7 mouse cellular contexts compared by ENCODE assay signal in genomic region chr4:141664799-141665198, GRCm38 (mm10). TPM values are rescaled to one million over a fixed set of nuclear protein-coding genes. Genes with fewer than 3 reads are reported as not detected.
A peak's percentile ranks its signal among the peaks of the same experiment; 100 is the strongest.
DNase-seq lines count a peak whose midpoint lies in the region; ATAC-seq and TF ChIP-seq lines count a peak whose summit lies in the region.

Plekhm2 (minus strand) TSS chr4:141664899.

- ATAC-seq in G1E (ENCODE audit: extremely low read depth, insufficient number of reproducible peaks, low FRiP score, poor library complexity, severe bottlenecking): no peak
- no peak; the same call in 1 of the 2 replicates for ATAC-seq in forebrain, postnatal 0 days
- 0 out of 2 replicates have a peak, but pooled peaks have one; percentile 16 for ATAC-seq in hindbrain, embryonic 15.5 days (ENCODE audit: low FRiP score, low read depth)
- no peak for ATAC-seq in liver, postnatal 0 days
- no peak for ATAC-seq in erythroid progenitor cell, adult 5-6 weeks (replicated peaks; ENCODE audit: low FRiP score, poor library complexity, severe bottlenecking)

- H3K27me3 ChIP-seq in E14TG2a.4 (ENCODE audit: insufficient read depth, low read length) (peaks cover 35% of the 10 kb centered on the region), G1E (ENCODE audit: insufficient read depth, low read length) (peaks cover 2% of the 10 kb centered on the region)
- H3K27me3 ChIP-seq in forebrain, postnatal 0 days (ENCODE audit: insufficient read depth, low read length): no peaks in the 10 kb centered on the region
- no peaks in the 10 kb centered on the region for H3K27me3 ChIP-seq in hindbrain, embryonic 15.5 days
- no peaks in the 10 kb centered on the region for H3K27me3 ChIP-seq in liver, postnatal 0 days (ENCODE audit: insufficient read depth, low read length)

- TF ChIP-seq CTCF in E14TG2a.4 (conservative IDR thresholded peaks at IDR 0.05; ENCODE audit: low read length) (no peak), G1E (IDR thresholded peaks at IDR 0.05; ENCODE audit: low read depth, low read length) (no peak)
- TF ChIP-seq CTCF in forebrain, postnatal 0 days (IDR thresholded peaks at IDR 0.05; ENCODE audit: low read depth): no peak
- no peak for TF ChIP-seq CTCF in liver, postnatal 0 days (IDR thresholded peaks at IDR 0.05; ENCODE audit: low read depth)

- DNase-seq in G1E (ENCODE audit: low spot score): no peak
- DNase-seq in forebrain, postnatal 0 days: peak; percentile 9
- no peak for DNase-seq in liver, postnatal 0 days
- no peak for DNase-seq in spleen, adult 12 weeks (ENCODE audit: low spot score)

- H3K4me1 ChIP-seq in E14TG2a.4 (replicated peaks; ENCODE audit: low read depth, low read length): peaks cover 39% of the 10 kb centered on the region
- peaks cover 28% of the 10 kb centered on the region for H3K4me1 ChIP-seq in G1E (ENCODE audit: insufficient read depth, low read depth, low read length)
- peaks cover 10% of the 10 kb centered on the region for H3K4me1 ChIP-seq in forebrain, postnatal 0 days (ENCODE audit: insufficient read depth)
- peaks cover 28% of the 10 kb centered on the region for H3K4me1 ChIP-seq in hindbrain, embryonic 15.5 days (replicated peaks)
- H3K4me1 ChIP-seq in liver, postnatal 0 days (ENCODE audit: insufficient read depth): peaks cover 13% of the 10 kb centered on the region

- H3K9ac ChIP-seq in forebrain, postnatal 0 days: peak within 1 kb of the TSS; percentile 94
- H3K9ac ChIP-seq in hindbrain, embryonic 15.5 days: peak within 1 kb of the TSS; percentile 97
- H3K9ac ChIP-seq in liver, postnatal 0 days (replicated peaks): peak within 1 kb of the TSS; percentile 90

- peak within 1 kb of the TSS; percentile 86 for H3K27ac ChIP-seq in forebrain, postnatal 0 days (ENCODE audit: low read depth, low read length)
- H3K27ac ChIP-seq in hindbrain, embryonic 15.5 days (replicated peaks): peak within 1 kb of the TSS; percentile 83
- peak within 1 kb of the TSS; percentile 81 for H3K27ac ChIP-seq in liver, postnatal 0 days (ENCODE audit: low read depth)

- H3K4me3 ChIP-seq in E14TG2a.4 (replicated peaks; ENCODE audit: low read length) (peak within 1 kb of the TSS; percentile 78), G1E (ENCODE audit: low read depth, low read length) (peak within 1 kb of the TSS; percentile 81)
- H3K4me3 ChIP-seq in forebrain, postnatal 0 days (ENCODE audit: low read depth, low read length): peak within 1 kb of the TSS; percentile 81
- H3K4me3 ChIP-seq in hindbrain, embryonic 15.5 days: peak within 1 kb of the TSS; percentile 85
- peak within 1 kb of the TSS; percentile 85 for H3K4me3 ChIP-seq in liver, postnatal 0 days (ENCODE audit: low read depth, low read length)

- H3K9me3 ChIP-seq in E14TG2a.4 (ENCODE audit: low read length) (no peaks in the 10 kb centered on the region), G1E (replicated peaks) (no peaks in the 10 kb centered on the region)
- no peaks in the 10 kb centered on the region for H3K9me3 ChIP-seq in forebrain, postnatal 0 days (ENCODE audit: low read length)
- no peaks in the 10 kb centered on the region for H3K9me3 ChIP-seq in hindbrain, embryonic 15.5 days
- H3K9me3 ChIP-seq in liver, postnatal 0 days (ENCODE audit: low read length): no peaks in the 10 kb centered on the region

- TF ChIP-seq EP300 in liver, postnatal 0 days (IDR thresholded peaks at IDR 0.05; ENCODE audit: low read depth): no peak

- 69% methylated on average over 8 of the region's 8 CpGs for WGBS in forebrain, postnatal 0 days
- 75% methylated on average over 8 of the region's 8 CpGs for WGBS in hindbrain, embryonic 15.5 days
- WGBS in liver, postnatal 0 days (ENCODE audit: insufficient replicate concordance): 66% methylated on average over 8 of the region's 8 CpGs

- peak within 1 kb of the TSS; percentile 88 for H3K4me2 ChIP-seq in forebrain, postnatal 0 days (ENCODE audit: low read depth)
- H3K4me2 ChIP-seq in hindbrain, embryonic 15.5 days: peak within 1 kb of the TSS; percentile 85
- H3K4me2 ChIP-seq in liver, postnatal 0 days (ENCODE audit: low read depth, low read length): peak within 1 kb of the TSS; percentile 90

- H3K36me3 ChIP-seq in E14TG2a.4 (ENCODE audit: insufficient read depth, low read length): no peaks in the 10 kb centered on the region
- peaks cover 21% of the 10 kb centered on the region for H3K36me3 ChIP-seq in G1E (replicated peaks)
- H3K36me3 ChIP-seq in forebrain, postnatal 0 days (ENCODE audit: insufficient read depth): peaks cover 12% of the 10 kb centered on the region; the same call in 1 of the 2 replicates
- H3K36me3 ChIP-seq in hindbrain, embryonic 15.5 days: peaks cover 3% of the 10 kb centered on the region; the same call in 1 of the 2 replicates
- no peaks in the 10 kb centered on the region for H3K36me3 ChIP-seq in liver, postnatal 0 days (replicated peaks; ENCODE audit: insufficient read depth, low read length)

RNA-seq across cellular contexts. Expression of gene Plekhm2, which starts in this region (rescaled TPM):
- total RNA-seq in G1E (2014; fragmentation: Nextera tagmentation) (20.2 and 29.0 TPM in 2 replicates), G1E (2017) (7.5 and 8.3 TPM in 2 replicates)
- polyA plus RNA-seq in G1E (2012): 20.0 and 21.5 TPM in 2 replicates
- total RNA-seq in forebrain, postnatal 0 days (2014; rRNA removed): 27.3 and 33.7 TPM in 2 replicates
- 5.0 and 5.6 TPM in 2 replicates for polyA plus RNA-seq in forebrain, postnatal 0 days (2015; fragmentation: Nextera tagmentation; extraction: Ambion mirVana)
- polyA plus RNA-seq in hindbrain, embryonic 15.5 days (2015; fragmentation: Nextera tagmentation; extraction: Ambion mirVana): 8.2 and 9.9 TPM in 2 replicates
- 1.7 TPM in 2 replicates for polyA plus RNA-seq in liver, postnatal 0 days (2015; fragmentation: Nextera tagmentation; extraction: Ambion mirVana)
- 10.1 and 17.3 TPM in 2 replicates for total RNA-seq in erythroid progenitor cell, adult 5-6 weeks (2015; ENCODE audit: low replicate concordance)
- 2.3 and 4.9 TPM in 2 replicates for total RNA-seq in erythroid progenitor cell, adult 5-6 weeks (2017; ENCODE audit: low replicate concordance)
